Mouse (Mus musculus): ENCODE data around the gene Usf1.

The Usf1 gene

GRCm38 (mm10) chr1:171413608-171414007 lies 2.5 kb downstream of the Usf1 start:
- DNase-seq (ENCODE audit: inconsistent age in 2 of 2, low spot score in 1 of 2) = peak in 1 of 2 experiments; percentile 42

- no peak for DNase-seq (ENCODE audit: inconsistent age in 2 of 2, low spot score in 1 of 2)
Measured at GRCm38 (mm10) chr1:171418660-171419059, 7.5 kb downstream of the Usf1 start, which contains the start of gene Tstd1. TSS of gene Tstd1 (plus strand) at chr1:171418872.

GRCm38 (mm10) chr1:171419291-171419882 lies 8.3 kb downstream of the Usf1 start:
- DNase-seq (ENCODE audit: inconsistent age in 2 of 2, low spot score in 1 of 2) = no peak

GRCm38 (mm10) chr1:171419905-171420304 lies 8.8 kb downstream of the Usf1 start:
- no peak for DNase-seq (ENCODE audit: inconsistent age in 2 of 2, low spot score in 1 of 2)

GRCm38 (mm10) chr1:171422504-171423095 lies 11.5 kb downstream of the Usf1 start:
- no peak for DNase-seq (ENCODE audit: inconsistent age in 2 of 2, low spot score in 1 of 2)

GRCm38 (mm10) chr1:171424638-171425037 lies 13.5 kb downstream of the Usf1 start:
- DNase-seq (ENCODE audit: inconsistent age in 2 of 2, low spot score in 1 of 2) = peak in 1 of 2 experiments; percentile 40

- DNase-seq (ENCODE audit: inconsistent age in 2 of 2, low spot score in 1 of 2) = peak; percentile 88 to 94
Measured at GRCm38 (mm10) chr1:171425126-171425525, 14.0 kb downstream of the Usf1 start.

- DNase-seq (ENCODE audit: inconsistent age in 2 of 2, low spot score in 1 of 2) = no peak
Measured at GRCm38 (mm10) chr1:171432158-171432557, 21.0 kb downstream of the Usf1 start.

- no peak for DNase-seq (ENCODE audit: inconsistent age in 2 of 2, low spot score in 1 of 2)
Measured at GRCm38 (mm10) chr1:171435288-171435814, 24.2 kb downstream of the Usf1 start.

- no peak for DNase-seq (ENCODE audit: inconsistent age in 2 of 2, low spot score in 1 of 2)
Measured at GRCm38 (mm10) chr1:171435974-171436373, 24.9 kb downstream of the Usf1 start.

GRCm38 (mm10) chr1:171437264-171438013 lies 26.3 kb downstream of the Usf1 start, which contains the start of gene F11r:
TSS of gene F11r (plus strand) at chr1:171437535.
- peak; percentile 91 to 95 for DNase-seq (ENCODE audit: inconsistent age in 2 of 2, low spot score in 1 of 2)

GRCm38 (mm10) chr1:171438014-171438670 lies 27.0 kb downstream of the Usf1 start:
- DNase-seq (ENCODE audit: inconsistent age in 2 of 2, low spot score in 1 of 2) = peak in 1 of 2 experiments; percentile 57

- peak in 1 of 2 experiments; percentile 40 for DNase-seq (ENCODE audit: inconsistent age in 2 of 2, low spot score in 1 of 2)
Measured at GRCm38 (mm10) chr1:171439072-171439471, 28.0 kb downstream of the Usf1 start.

GRCm38 (mm10) chr1:171440025-171440725 lies 29.1 kb downstream of the Usf1 start:
- peak; percentile 80 to 89 for DNase-seq (ENCODE audit: inconsistent age in 2 of 2, low spot score in 1 of 2)

- peak in 1 of 2 experiments; percentile 50 for DNase-seq (ENCODE audit: inconsistent age in 2 of 2, low spot score in 1 of 2)
Measured at GRCm38 (mm10) chr1:171441466-171442412, 30.6 kb downstream of the Usf1 start.

GRCm38 (mm10) chr1:171442413-171442760 lies 31.3 kb downstream of the Usf1 start:
- DNase-seq (ENCODE audit: inconsistent age in 2 of 2, low spot score in 1 of 2) = no peak

GRCm38 (mm10) chr1:171445050-171445449 lies 33.9 kb downstream of the Usf1 start:
- DNase-seq (ENCODE audit: inconsistent age in 2 of 2, low spot score in 1 of 2) = no peak

- no peak for DNase-seq (ENCODE audit: inconsistent age in 2 of 2, low spot score in 1 of 2)
Measured at GRCm38 (mm10) chr1:171446854-171447253, 35.7 kb downstream of the Usf1 start.

GRCm38 (mm10) chr1:171447692-171448091 lies 36.6 kb downstream of the Usf1 start:
- no peak for DNase-seq (ENCODE audit: inconsistent age in 2 of 2, low spot score in 1 of 2)

All from adrenal gland, adult (tissue).